Mouse (Mus musculus) naive thymus-derived CD4-positive, alpha-beta T cell, adult 2 months (primary cell): ENCODE measurements around the gene Olfr266.

Experiments used
- DNase-seq: peaks from one replicate; pipeline ENCODE4 v3.0.0-alpha.2; 2011; ENCODE audit warnings: low read depth

Gene Olfr266

DNA sequence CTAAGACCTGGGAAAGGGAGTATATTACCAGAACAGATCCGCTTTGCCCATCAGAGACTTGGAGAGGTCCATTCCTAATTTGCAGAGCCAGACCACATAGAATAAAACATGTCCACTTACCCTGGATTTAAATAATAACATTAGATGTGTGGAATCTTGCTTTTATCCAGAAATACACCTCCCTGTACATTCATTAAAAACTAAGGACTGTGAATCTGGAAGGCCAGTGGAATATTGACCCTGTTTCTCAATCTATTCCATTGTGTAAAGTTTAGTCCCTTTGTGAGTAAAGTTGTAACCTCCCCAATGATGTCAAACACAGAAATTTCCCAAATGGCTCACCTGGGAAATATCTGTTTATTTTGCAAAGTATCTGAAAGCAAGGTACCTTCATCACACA lies at the start of gene Olfr266:
Gene Olfr266, minus strand, starts transcription at position 101 of the 400 bp plus-strand sequence.
- DNase-seq: no peak

DNA sequence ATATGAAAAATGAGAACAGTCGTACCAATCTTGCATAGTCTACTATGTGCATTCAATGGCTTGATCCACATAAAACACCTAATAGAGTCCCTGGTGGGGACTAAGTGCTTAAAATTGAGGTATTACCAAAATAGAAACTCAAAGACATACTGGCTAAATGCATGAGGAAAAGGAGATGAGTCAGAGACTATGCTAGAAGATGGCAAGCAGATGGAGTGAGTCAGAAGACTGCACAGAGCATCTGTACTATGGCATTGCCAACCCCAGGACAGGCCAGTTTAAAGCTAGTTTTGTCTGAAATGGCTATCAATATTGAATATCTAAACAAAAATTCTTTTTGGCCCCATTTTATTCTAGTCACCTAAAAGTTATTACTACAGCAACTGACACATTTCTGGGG lies 49.5 kb upstream of the Olfr266 start:
- DNase-seq: no peak

DNA sequence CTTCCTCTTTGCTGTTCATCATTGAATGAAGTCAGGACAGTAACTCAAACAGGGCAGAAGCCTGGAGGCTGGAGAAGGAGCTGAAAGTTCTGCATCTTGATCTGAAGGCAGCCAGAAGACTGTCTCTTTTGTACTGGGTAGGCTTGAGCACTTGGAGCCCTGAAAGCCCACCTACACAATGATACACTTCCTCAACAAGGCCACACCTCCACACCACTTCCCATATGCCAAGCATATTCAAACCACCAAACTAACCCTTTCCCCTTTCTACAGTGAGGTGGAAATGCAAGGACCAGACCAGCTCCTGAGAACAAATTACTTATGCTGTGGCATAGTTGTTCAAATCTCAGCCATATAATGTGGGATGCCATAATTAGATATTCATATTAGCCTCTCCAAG lies 46.8 kb upstream of the Olfr266 start:
- no peak for DNase-seq

DNA sequence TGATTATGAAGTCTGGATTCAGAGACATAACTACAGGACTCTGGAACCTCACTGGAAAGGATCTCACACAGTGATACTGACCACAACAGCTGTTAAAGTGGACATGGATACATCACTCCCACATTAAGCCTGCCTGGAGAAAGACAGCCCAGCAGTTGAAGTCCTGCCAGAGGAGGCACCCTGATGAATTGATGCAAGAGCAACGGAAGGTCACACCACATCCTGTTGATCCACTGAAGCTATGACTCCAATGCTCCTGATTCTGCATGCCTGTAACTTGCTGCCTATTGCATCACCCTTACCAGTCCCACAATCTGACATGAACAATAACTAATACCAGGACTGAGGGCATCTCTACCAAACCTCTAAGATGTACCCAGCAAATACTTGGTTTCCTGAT lies 6.0 kb upstream of the Olfr266 start:
- peak; percentile 82 for DNase-seq

DNA sequence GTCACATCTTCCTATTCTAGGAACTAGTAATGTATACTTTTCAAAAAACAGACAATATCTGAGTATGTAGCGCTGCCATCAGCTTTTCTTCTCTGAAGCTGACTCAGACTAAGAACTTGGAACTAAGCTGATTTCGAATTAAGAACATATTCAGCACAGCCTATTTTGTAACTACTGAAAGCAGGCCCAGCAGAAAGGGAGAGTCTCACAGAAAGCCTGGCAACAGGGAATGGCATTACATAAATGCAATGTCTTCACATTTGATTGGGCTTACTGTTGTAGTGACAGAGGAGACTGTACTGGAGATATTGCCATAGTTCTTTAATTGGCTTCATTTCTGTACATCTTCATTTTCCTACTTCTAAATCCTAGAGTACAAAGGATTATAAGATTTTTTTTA lies 8.4 kb downstream of the Olfr266 start:
- DNase-seq: no peak

DNA sequence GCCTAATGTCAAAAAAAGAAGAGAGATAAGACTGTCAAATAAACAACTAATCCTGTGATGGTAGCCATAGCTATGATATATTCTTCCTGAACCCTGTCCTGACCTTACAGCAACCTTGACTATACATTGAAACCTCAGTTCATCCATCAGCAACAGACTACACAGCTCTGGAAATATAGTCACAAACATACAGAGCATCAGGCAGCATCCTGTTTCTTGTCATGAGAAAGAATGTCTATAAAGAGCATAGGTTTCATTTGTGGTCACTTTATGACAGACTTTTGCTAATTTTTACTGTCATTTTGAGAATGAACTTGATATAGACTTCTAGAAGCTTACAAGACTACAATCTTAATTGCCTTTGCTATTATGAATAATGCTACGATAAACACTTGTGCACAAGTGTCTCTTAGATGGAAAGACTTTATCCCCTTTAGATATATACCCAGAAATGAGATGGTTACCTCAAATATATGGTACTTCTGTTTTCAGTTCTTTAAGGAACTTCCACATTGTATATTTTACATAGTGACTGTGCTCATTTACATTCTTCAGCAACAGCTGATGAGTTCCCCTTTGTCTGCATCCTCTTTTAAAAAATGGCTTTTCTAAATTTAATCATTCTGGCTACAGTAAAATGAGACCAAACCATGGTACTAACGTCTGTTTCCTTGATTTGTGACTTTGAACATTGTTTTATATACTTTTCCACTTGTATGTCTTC lies 17.0 kb downstream of the Olfr266 start:
- no peak for DNase-seq

DNA sequence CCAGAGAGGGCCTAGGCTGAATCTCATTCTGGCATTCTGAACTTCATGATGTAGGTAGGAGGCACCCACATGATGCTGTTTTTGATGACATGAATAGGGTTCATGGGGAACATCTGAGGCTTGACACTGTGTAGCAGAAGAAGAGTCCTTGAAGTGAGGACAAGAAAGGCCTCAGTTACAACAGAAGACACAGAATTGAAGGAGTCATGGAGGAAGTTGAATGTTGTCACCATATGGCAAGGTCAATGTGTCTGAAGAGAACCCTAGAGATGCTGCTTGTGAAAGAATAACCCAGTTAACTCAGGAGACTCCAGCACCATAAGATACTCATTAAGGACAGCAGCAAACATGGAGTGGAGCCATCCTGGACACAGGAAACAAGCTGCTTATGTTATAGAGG lies 28.0 kb downstream of the Olfr266 start:
- no peak for DNase-seq

DNA sequence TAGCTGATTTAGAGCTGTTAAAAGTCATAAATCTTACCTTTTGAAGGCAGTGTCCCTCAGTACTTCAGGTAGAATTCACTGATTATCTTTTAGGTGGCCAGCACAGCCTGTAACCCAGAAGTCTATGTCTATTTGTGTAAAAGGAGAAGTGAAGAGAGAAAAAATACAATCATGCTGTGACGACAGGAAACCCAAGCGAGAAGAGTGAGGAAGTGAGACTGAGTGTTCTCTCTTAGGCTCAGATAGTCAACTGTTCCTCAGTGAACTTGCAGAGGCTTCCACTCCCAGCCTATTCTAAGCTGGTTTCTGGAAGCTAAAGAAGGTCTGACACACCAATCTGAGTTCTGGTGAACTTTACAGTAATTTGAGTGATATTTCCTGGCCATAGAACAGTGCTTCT lies 36.2 kb downstream of the Olfr266 start, which contains the start of gene Cd53:
Gene Cd53, minus strand, starts transcription at position 220 of the 400 bp plus-strand sequence.
- DNase-seq: peak; percentile 84

DNA sequence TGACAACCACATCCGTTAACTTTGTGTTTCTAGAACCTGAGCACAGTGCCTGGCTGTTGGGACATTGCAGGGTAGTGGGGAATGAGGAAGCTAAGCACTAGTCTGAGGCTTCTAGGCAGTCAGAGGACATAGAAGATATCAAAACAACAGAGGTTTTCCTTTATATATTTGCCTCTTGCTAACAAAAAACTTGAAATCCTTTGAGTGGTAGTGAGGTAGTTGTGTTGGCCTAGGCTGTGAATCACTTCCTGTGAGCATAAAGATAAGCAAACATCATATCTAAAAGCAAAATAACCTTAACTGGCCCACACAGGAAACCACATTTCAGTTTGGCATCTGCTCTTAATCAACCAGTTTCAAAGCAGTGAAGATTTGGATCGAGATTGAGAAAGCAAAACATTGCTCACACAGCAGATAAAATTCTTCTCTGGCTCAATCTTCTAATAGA lies 37.6 kb downstream of the Olfr266 start:
- DNase-seq: peak; percentile 92

DNA sequence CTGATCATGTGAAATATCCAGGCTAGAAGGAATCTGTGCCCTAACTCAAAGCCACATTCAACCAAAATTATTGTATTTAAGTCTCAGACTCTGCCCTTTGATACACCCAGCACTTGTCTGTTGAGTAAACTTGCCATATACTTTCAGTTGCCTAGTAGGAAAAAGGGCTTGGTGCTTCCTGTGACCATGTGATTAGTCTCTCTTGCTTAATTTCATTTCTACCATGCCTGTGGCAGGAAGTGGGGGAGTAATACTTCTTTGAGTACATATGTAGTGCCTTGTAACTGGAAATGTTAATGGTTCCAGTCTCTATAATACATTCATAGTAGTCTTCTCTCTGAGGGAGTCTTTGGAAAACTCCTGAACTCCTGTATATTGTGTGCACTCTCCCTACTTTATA lies 38.1 kb downstream of the Olfr266 start:
- DNase-seq: peak; percentile 90

DNA sequence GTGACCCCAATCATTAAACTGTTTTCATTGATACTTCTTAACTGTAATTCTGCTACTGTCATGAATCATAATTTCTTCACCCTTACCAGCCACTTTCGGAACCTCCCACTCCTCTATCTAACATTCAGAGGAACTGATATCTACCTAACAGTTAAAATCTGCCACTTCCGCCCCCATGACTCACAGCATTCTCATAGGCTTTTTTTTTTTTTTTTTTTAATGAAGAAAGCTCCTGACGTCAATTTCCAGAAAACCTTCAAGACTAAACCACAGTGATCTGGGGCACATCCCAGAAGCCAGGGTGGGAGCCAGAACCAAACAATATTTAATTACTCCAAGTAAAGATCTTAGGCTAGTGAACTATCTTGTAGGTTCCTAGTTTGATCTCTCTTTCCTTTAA lies 41.0 kb downstream of the Olfr266 start:
- peak; percentile 87 for DNase-seq

DNA sequence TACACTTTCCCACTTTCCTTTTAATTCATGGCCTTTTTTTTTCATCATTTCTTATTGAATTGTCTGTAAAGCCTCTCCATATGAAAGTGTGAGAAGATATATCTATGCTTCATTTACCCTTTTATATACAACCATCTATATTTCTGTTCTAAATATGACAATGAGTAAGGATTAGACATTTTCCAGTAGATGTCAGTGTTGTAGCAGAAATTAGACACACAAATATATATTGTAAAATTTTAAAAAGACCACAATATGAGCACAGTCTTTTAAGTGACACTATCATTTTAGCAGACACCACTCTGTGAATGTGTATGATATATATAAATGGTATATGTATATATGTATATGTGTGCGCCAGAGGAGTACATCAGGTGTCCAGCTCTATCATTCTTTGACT lies 54.3 kb downstream of the Olfr266 start:
- DNase-seq: peak; percentile 66
